Mouse (Mus musculus) ES-CJ7 (cell line): ENCODE results near the gene Rita1.
A peak's percentile ranks its signal among the peaks of the same experiment; 100 is the strongest.

ENCODE experiments used
- DNase-seq: peaks from one replicate; pipeline ENCODE4 v3.0.0; 2011; ENCODE audit warnings: low read depth, low spot score

Gene Rita1

GRCm38 (mm10) chr5:120627515-120628300, 15.3 kb upstream of the Rita1 start:
- DNase-seq, result no peak

GRCm38 (mm10) chr5:120626399-120626798, 14.0 kb upstream of the Rita1 start:
- peak; percentile 94 for DNase-seq

- DNase-seq, result no peak
Measured at GRCm38 (mm10) chr5:120624427-120624826, 12.0 kb upstream of the Rita1 start.

GRCm38 (mm10) chr5:120622198-120622851, 9.9 kb upstream of the Rita1 start:
- DNase-seq, result peak; percentile 59

- DNase-seq, result no peak
Measured at GRCm38 (mm10) chr5:120621846-120622197, 9.4 kb upstream of the Rita1 start.

- DNase-seq, result no peak
Measured at GRCm38 (mm10) chr5:120621078-120621765, 8.8 kb upstream of the Rita1 start.

GRCm38 (mm10) chr5:120620375-120621077, 8.1 kb upstream of the Rita1 start:
- DNase-seq, result peak; percentile 86

- peak; percentile 85 for DNase-seq
Measured at GRCm38 (mm10) chr5:120619201-120619600, 6.8 kb upstream of the Rita1 start.

GRCm38 (mm10) chr5:120618778-120619177, 6.4 kb upstream of the Rita1 start:
- peak; percentile 72 for DNase-seq

GRCm38 (mm10) chr5:120615903-120616302, 3.5 kb upstream of the Rita1 start:
- DNase-seq, result peak; percentile 88

- peak; percentile 100 for DNase-seq
Measured at GRCm38 (mm10) chr5:120612822-120613604, 624 bp upstream of the Rita1 start.

GRCm38 (mm10) chr5:120611416-120611815, 973 bp downstream of the Rita1 start:
- no peak for DNase-seq

GRCm38 (mm10) chr5:120610906-120611305, 1.5 kb downstream of the Rita1 start:
- DNase-seq, result no peak

- no peak for DNase-seq
Measured at GRCm38 (mm10) chr5:120609246-120609775, 3.1 kb downstream of the Rita1 start.

- peak; percentile 53 for DNase-seq
Measured at GRCm38 (mm10) chr5:120607335-120607734, 5.1 kb downstream of the Rita1 start.

- no peak for DNase-seq
Measured at GRCm38 (mm10) chr5:120606590-120607200, 5.7 kb downstream of the Rita1 start.

- DNase-seq, result peak; percentile 97
Measured at GRCm38 (mm10) chr5:120605688-120606087, 6.7 kb downstream of the Rita1 start.

- DNase-seq, result peak; percentile 70
Measured at GRCm38 (mm10) chr5:120605241-120605661, 7.1 kb downstream of the Rita1 start.

GRCm38 (mm10) chr5:120604839-120605238, 7.5 kb downstream of the Rita1 start:
- DNase-seq, result peak; percentile 90

GRCm38 (mm10) chr5:120603515-120603914, 8.9 kb downstream of the Rita1 start:
- DNase-seq, result no peak
